Mouse (Mus musculus) erythroblast, embryonic 14.5 days (primary cell): ENCODE data around the gene Mettl17.

Experiments used
- GATA1 ChIP-seq: IDR thresholded peaks from 2 replicates; pipeline ENCODE4 v1.6.1; 2012; ENCODE audit warnings: low read length, inconsistent platforms, mixed read lengths
- TAL1 ChIP-seq: IDR thresholded peaks from 3 replicates; pipeline ENCODE4 v1.6.1; 2012; ENCODE audit warnings: low read length, inconsistent platforms, mixed read lengths

DNA sequence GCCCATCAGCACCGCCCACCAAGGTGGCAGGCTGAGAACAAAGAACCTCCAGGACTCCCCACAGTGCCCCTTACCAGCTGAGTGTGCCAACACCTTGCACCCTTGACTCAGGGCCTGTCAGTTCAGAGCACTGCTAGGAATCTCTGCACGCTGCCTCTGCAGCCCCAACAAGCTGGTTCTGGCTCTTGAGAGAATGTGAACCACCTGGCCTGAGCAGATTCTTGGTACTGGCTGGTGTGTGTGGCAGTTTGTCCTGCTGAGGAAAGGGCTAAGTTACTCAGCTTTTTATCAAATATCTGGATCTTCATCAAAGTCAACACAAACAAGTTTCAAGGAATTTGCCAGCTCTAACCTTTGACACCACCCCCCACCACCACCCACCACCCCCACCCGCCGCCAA lies 38.9 kb downstream of the Mettl17 start:
- no peak for TF ChIP-seq TAL1
- TF ChIP-seq GATA1: no peak
